Mouse (Mus musculus) CD4-positive, CD25-positive, alpha-beta regulatory T cell, adult 4 months (primary cell): ENCODE measurements around the gene N4bp2l2. TPM values are rescaled to one million over a fixed set of nuclear protein-coding genes. Genes with fewer than 3 reads are reported as not detected.
A peak's percentile ranks its signal among the peaks of the same experiment; 100 is the strongest.

Source experiments
- ATAC-seq: one replicate; pipeline ENCODE4 v1.8.0; 2017
- polyA plus RNA-seq, 2 experiments: library from polyadenylated mRNA; unstranded; fragments of 100-300 nt; shearing (Covaris generic); gene quantifications; one replicate each; pipeline ENCODE4 v1.2.1; 2017

Gene N4bp2l2
- polyA plus RNA-seq, 2 experiments from 2014 or later: 54.8 to 84.0 TPM

GRCm38 (mm10) chr5:150641440-150641839, 24.5 kb downstream of the N4bp2l2 start:
- ATAC-seq: no peak

DNA sequence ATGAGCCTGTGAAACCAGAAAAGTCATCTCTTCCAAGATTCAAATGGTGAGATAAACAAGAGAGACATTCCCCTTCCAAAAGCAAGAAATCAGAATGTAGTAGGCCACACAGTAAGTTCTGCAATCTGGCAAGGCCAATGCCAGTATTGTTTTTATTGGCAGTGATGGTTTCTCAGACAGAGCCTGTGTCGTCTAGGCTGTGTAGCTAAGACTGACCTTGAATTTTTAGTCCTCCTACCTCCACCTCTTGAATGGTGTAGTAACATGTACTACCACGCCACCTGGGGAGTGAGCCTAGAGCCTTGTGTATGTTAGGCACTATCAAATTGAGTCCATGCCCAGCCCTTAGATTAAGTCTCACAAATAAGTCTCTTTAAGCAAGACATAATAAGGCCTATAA, 36.3 kb downstream of the N4bp2l2 start:
- no peak for ATAC-seq

DNA sequence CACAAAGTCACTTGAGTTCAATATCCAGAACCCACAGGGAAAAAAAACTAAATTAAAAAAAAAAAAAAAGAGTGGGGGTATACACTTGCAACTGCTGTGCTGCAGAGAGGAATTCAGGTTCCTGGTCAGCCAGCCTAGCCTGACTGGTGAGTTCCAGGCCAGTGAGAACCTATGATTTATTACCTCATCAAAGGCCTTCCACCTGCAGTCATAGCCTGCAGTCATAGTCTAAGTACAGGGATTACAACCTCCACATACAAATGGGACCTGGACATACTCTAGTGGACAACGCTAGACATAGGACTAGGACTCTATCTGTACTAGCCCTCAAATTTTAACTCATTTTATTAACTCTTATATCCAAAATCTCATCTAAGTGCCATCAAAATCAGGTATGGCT, 36.7 kb downstream of the N4bp2l2 start:
- ATAC-seq: no peak

GRCm38 (mm10) chr5:150625528-150625927, 40.5 kb downstream of the N4bp2l2 start:
- peak; percentile 23 for ATAC-seq

DNA sequence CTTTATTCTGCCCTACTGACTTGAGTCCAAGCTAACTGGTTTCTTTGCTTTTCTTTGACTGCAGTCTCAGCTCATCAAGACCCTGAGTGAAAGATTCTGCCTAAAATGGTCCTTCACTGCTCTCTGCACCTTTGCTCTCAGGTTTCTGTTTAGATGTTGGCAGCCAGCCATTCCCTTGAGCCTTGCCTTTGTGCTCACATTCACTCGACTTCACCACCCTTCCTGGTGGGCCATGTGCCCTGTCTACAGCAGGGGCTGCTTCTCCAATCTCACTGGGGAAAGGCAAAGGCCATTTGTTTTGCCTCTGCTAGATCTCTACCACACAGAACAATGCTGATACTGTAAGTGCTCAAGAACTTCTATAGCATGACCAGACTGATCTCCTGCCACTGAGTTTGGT, 43.2 kb downstream of the N4bp2l2 start:
- ATAC-seq: no peak

DNA sequence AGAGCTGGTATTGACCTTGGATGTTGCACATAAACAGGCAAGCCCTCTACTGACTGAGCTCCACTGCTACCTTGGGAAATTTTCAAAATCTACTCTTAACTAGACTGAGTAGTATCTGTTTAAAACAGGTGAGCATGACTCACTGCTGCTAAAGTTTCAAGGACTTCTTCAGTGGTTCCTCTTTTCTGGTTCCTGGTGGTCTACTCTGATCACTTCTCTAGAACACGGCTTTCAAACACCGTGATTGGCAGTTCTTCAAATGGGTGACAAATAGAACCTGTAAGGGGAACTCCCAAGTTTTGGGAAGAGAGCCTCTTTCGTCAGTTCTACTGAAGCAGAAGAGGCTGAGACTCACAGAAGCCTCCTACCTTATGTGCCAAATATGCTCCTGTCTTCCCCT, 44.4 kb downstream of the N4bp2l2 start:
- ATAC-seq: no peak

GRCm38 (mm10) chr5:150620588-150621135, 45.3 kb downstream of the N4bp2l2 start:
- no peak for ATAC-seq

DNA sequence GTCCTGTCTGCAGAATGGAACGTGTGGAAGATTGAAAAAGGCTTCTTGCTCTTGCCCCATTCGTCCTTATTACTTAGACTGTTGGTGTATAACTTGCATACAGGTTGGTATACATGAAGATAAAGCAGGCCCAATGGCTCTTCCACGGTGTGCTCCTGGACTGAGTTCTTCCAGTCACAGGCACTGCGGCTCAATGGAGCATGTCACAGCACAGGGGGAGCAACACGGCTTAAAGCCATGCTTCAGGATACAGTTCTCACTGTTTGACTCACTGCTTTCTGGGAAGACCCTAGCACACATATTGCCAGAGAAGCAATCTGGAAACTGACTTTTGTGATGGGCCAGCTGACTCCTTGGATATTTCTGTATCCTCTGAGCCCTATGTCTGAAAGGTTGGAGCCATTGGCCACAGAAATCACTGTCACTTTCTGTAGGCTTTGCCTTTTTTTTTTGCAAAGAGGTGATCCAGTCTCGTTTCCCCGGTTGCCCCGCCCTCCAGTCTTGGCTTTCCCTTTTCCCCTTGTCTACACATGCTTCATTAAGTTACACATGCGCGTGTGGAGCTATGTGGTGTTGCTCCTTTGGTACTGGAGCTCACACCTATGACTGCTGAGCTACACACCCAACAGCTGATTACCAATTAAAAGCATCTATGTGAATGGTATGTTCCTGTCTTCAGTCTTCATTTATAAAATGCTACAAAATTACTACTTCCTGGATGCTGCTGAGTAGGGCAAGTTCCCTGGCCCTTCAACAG, 47.2 kb downstream of the N4bp2l2 start:
- ATAC-seq: no peak

DNA sequence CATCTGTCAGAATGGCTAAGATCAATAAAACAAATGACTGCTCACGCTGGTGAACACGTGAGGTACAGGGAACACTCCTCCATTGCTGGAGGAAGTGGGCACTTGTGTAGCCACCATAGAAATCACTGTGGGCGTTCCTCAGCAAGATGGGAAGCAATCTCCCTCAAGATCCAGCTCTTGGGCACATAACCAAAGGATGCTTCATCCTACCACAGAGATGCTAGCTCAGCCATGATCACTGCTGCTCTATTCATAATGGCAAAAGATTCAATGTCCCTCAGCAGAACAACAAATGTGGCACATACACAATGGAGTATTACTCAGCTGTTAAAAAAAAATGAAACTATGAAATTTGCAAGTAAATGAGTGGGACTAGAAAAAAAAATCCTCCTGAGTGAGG, 49.3 kb downstream of the N4bp2l2 start:
- no peak for ATAC-seq

GRCm38 (mm10) chr5:150616216-150616615, 49.8 kb downstream of the N4bp2l2 start:
- no peak for ATAC-seq

DNA sequence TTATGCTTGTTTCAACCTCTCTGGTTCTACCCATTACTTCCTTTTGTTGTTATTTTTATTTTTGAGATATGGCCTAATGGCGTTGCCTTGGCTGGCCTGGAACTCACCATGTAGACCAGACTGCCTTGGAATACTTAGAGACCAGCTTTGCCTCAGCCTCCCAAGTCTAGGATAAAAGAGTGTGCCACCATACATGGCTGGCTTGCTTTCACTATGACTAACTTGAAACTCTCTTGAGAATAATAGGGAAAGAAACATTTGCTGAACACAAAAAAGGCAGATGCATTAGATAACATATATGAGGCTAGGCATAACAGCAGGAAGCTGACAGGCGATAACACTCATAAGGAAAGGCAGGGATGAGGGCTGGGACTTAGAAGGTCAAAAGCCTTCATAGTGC, 51.9 kb downstream of the N4bp2l2 start:
- ATAC-seq: no peak

GRCm38 (mm10) chr5:150611697-150612096, 54.3 kb downstream of the N4bp2l2 start:
- ATAC-seq: peak; percentile 99

DNA sequence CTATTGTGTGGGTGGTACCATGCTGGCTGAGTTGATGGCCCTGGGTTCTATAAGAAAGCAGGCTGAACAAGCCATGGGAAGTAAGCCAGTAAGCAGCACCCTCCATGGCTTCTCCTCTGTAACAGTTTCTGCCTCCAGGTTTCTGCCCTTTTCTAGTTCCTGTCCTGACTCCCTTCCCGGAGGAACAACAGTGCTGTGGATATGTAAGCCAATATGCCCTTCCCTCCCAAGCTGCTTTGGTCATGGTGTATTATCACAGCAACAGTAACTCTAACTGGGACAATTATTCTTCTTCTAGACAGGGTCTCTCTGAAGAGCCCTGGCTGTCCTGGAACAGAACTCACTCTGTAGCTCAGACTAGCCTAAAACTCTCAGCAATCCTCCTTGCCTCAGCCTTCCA, 54.8 kb downstream of the N4bp2l2 start:
- ATAC-seq: no peak

DNA sequence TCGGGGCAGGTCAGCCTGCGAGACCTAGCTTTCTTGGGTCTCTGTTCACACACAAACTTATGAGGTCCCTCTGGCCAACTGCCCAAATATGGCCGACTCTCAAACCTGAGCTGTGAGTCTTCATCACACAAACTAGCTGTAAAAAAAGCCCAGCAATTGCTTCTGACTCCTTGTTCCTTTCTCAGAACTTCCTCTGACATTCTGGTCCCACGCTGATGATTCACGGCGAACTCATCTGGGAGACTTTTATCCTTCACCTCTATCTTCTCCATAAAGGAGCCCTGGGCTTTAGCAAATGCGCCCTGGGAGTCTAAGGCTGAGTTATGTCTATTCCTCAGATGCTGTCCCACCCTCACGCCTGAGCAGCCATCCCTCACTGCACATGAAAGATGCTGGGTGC, 58.4 kb downstream of the N4bp2l2 start:
- ATAC-seq: no peak

DNA sequence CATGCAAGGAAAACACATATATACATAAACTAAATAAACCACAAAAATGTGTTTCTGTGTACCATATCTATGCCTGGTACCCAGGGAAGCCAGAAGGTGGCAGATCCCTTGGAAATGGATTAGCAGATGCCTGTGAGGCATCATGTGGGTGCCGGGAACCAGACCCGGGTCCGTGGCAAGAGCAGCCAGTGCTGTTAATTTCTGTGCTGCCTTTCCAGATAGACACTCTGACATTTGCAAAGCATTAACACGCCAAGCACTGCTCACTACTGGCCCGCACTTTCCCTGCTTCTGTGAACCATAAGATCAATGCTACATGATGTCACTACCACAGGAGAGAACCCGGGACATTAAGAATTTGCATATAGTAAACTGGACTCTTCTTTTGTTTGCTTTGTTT, 59.9 kb downstream of the N4bp2l2 start:
- ATAC-seq: no peak

GRCm38 (mm10) chr5:150601441-150602230, 64.3 kb downstream of the N4bp2l2 start:
- ATAC-seq: peak; percentile 27

- ATAC-seq: peak; percentile 85
Observed at GRCm38 (mm10) chr5:150600554-150601440, 65.2 kb downstream of the N4bp2l2 start.

GRCm38 (mm10) chr5:150599301-150600294, 66.4 kb downstream of the N4bp2l2 start:
- ATAC-seq: peak; percentile 9

- no peak for ATAC-seq
Observed at GRCm38 (mm10) chr5:150598202-150599119, 67.5 kb downstream of the N4bp2l2 start.

- no peak for ATAC-seq
Observed at GRCm38 (mm10) chr5:150597088-150597487, 68.9 kb downstream of the N4bp2l2 start, which contains the start of gene N4bp2l1. TSS of gene N4bp2l1 (minus strand) at chr5:150597188.
